Mouse (Mus musculus): ENCODE results near the gene Rabl3. TPM values are rescaled to one million over a fixed set of nuclear protein-coding genes. Genes with fewer than 3 reads are reported as not detected.

Rabl3 gene
- polyA plus RNA-seq, 1 experiment from 2014 or later = 42.6 TPM

GRCm38 (mm10) chr16:37562961-37563360, 23.3 kb downstream of the Rabl3 start:
- WGBS = 84% methylated on average over 5 of the region's 5 CpGs
- Histone ChIP-seq H3K4me1 (peaks cover 16% of the 10 kb centered on the region; the same call in 1 of the 2 replicates), H3K27me3 (ENCODE audit: poor library complexity, severe bottlenecking) (no peaks in the 10 kb centered on the region), H3K27ac (no peak overlapping the region), H3K36me3 (replicated peaks) (peaks cover 28% of the 10 kb centered on the region), H3K4me3 (no peak overlapping the region), H3K9me3 (no peaks in the 10 kb centered on the region)
- no peak for DNase-seq (ENCODE audit: extremely low spot score, low spot score)

GRCm38 (mm10) chr16:37565117-37565516, 25.4 kb downstream of the Rabl3 start:
- WGBS = 96% methylated on average over 1 of the region's 1 CpGs
- H3K4me3 ChIP-seq = no peak overlapping the region
- H3K36me3 ChIP-seq (replicated peaks) = peaks cover 18% of the 10 kb centered on the region
- H3K4me1 ChIP-seq = peaks cover 16% of the 10 kb centered on the region; the same call in 1 of the 2 replicates
- DNase-seq (ENCODE audit: extremely low spot score, low spot score) = no peak
- H3K27me3 ChIP-seq (ENCODE audit: poor library complexity, severe bottlenecking) = no peaks in the 10 kb centered on the region
- no peak overlapping the region for H3K27ac ChIP-seq
- no peaks in the 10 kb centered on the region for H3K9me3 ChIP-seq

GRCm38 (mm10) chr16:37566107-37566506, 26.4 kb downstream of the Rabl3 start:
- Histone ChIP-seq H3K27ac (no peak overlapping the region), H3K4me1 (peaks cover 19% of the 10 kb centered on the region), H3K4me3 (no peak overlapping the region), H3K9me3 (no peaks in the 10 kb centered on the region), H3K27me3 (ENCODE audit: poor library complexity, severe bottlenecking) (no peaks in the 10 kb centered on the region), H3K36me3 (replicated peaks) (peaks cover 17% of the 10 kb centered on the region)
- DNase-seq (ENCODE audit: extremely low spot score, low spot score) = no peak
- WGBS = 86% methylated on average over 6 of the region's 6 CpGs

DNA sequence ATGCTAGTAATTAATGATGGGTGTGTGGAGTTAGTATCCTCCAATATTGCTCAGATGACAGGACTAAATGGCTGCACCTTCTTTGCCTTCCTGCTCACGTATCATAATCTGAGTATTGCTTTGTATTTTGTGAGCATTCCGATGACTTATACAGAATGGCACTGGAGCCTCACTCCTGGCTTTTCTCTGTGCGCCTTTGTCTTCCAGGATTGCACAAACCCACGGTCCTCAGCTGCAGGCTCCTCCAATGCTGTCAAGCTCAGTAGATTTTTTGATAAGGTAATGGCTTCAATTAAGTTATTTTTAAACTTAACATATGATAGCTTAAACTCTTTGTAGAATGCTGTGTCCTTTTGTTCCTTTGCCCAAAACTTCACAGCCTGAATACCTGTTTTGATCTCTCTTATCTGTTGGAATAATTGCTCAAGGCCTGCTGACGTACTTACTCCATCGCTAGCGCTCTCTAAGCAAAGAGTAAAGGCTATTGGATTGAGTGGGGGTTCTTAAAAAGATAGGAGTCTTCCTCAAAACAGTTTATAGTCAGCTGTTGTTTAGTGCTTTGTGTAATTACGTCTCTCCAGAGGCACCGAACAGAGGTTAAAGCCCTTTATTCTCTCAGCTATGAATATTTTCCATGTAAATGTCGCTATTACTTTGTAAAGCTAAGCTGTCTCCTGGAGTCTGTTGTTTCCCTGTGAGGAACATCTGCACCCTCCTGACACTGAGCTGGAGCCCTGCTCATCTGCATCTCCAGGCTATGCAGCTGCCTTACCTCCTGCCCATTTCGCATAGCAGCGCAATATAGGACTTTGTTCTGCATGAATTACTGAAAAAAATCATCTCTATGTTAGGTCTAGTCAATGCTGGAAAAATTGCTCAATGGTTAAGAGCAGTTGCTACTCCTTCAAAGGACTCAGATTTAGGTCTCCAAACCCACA, 27.7 kb downstream of the Rabl3 start:
- no peaks in the 10 kb centered on the region for H3K9me3 ChIP-seq
- H3K4me1 ChIP-seq = peaks cover 23% of the 10 kb centered on the region
- WGBS = 90% methylated on average over 12 of the region's 12 CpGs
- H3K36me3 ChIP-seq (replicated peaks) = peaks cover 26% of the 10 kb centered on the region
- H3K27me3 ChIP-seq (ENCODE audit: poor library complexity, severe bottlenecking) = no peaks in the 10 kb centered on the region
- H3K27ac ChIP-seq = no peak overlapping the region
- no peak for DNase-seq (ENCODE audit: extremely low spot score, low spot score)
- H3K4me3 ChIP-seq = no peak overlapping the region

DNA sequence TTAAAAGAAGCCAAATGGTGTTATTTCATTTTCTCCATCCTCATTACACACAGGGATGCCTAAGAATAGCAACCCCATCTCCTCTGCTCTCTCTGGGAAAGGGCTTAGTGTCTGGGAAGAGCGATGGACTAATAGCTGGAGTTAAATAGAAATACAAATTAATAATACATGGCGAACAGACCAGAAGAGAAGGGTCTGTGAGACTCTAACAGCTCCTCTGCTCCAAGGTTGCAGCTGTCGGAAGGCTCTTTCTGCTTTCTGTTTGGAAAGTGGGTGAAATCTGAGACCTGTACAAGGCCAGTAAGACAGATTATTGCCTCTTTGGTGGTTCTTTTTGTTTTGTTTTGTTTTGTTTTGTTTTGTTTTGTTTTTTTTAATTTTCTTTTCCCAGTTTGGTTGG, 31.9 kb downstream of the Rabl3 start:
- no peak for DNase-seq (ENCODE audit: extremely low spot score, low spot score)
- Histone ChIP-seq H3K9me3 (peaks cover 5% of the 10 kb centered on the region), H3K27ac (peak overlapping the region; percentile 62; the same call in 1 of the 2 replicates), H3K4me3 (no peak overlapping the region), H3K27me3 (ENCODE audit: poor library complexity, severe bottlenecking) (no peaks in the 10 kb centered on the region), H3K4me1 (peaks cover 15% of the 10 kb centered on the region), H3K36me3 (replicated peaks) (peaks cover 36% of the 10 kb centered on the region)
- WGBS = 82% methylated on average over 3 of the region's 3 CpGs

GRCm38 (mm10) chr16:37572117-37572754, 32.6 kb downstream of the Rabl3 start:
- WGBS = 93% methylated on average over 12 of the region's 12 CpGs
- Histone ChIP-seq H3K4me3 (no peak overlapping the region), H3K4me1 (peaks cover 13% of the 10 kb centered on the region), H3K27me3 (ENCODE audit: poor library complexity, severe bottlenecking) (no peaks in the 10 kb centered on the region), H3K27ac (no peak overlapping the region), H3K9me3 (peaks cover 5% of the 10 kb centered on the region), H3K36me3 (replicated peaks) (peaks cover 36% of the 10 kb centered on the region)
- DNase-seq (ENCODE audit: extremely low spot score, low spot score) = no peak

DNA sequence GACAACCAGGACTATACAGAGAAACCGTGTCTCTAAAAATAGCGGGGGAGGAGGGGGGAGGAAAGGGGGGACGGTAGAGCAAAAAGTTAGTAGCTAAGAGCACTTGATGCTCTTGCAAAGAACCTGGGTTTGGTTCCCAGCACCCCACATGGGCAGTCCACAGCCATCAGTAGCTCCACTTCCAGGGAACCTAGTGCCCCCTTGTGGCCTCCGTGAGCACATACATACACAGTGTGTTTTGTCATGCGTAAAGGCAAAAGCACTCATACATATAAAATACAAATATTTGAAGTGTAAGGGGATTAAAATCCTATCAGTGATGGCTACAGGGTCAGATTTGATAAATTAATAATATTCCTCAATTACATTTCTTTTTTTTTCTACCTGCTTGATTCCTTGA, 33.4 kb downstream of the Rabl3 start:
- no peak for DNase-seq (ENCODE audit: extremely low spot score, low spot score)
- peaks cover 13% of the 10 kb centered on the region for H3K4me1 ChIP-seq
- no peak overlapping the region for H3K4me3 ChIP-seq
- no peaks in the 10 kb centered on the region for H3K27me3 ChIP-seq (ENCODE audit: poor library complexity, severe bottlenecking)
- H3K9me3 ChIP-seq = peaks cover 5% of the 10 kb centered on the region
- H3K36me3 ChIP-seq (replicated peaks) = peaks cover 36% of the 10 kb centered on the region
- no peak overlapping the region for H3K27ac ChIP-seq
- WGBS = 90% methylated on average over 5 of the region's 5 CpGs

DNA sequence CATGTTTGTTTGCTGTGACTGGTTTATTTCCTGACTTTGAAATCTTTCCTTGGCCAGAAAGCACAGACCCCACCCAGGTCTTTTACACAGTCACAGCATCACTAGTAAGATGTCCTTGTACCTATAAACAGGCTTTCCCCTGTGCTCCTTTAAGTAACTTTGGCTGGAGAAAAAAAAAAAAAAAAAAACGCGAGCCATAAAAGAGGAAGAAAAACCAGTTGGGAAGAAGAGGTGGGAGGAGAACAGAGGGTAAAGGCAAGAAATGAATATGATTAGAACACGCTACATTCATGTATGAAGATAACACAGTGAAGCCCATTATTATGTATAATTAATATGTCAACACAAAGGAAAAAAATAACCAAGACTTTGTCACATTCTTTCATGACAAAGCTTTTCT, 35.6 kb downstream of the Rabl3 start:
- Histone ChIP-seq H3K27ac (no peak overlapping the region), H3K27me3 (ENCODE audit: poor library complexity, severe bottlenecking) (no peaks in the 10 kb centered on the region), H3K4me3 (no peak overlapping the region), H3K36me3 (replicated peaks) (peaks cover 26% of the 10 kb centered on the region), H3K4me1 (peaks cover 13% of the 10 kb centered on the region), H3K9me3 (peaks cover 5% of the 10 kb centered on the region)
- WGBS = 89% methylated on average over 3 of the region's 3 CpGs
- no peak for DNase-seq (ENCODE audit: extremely low spot score, low spot score)

DNA sequence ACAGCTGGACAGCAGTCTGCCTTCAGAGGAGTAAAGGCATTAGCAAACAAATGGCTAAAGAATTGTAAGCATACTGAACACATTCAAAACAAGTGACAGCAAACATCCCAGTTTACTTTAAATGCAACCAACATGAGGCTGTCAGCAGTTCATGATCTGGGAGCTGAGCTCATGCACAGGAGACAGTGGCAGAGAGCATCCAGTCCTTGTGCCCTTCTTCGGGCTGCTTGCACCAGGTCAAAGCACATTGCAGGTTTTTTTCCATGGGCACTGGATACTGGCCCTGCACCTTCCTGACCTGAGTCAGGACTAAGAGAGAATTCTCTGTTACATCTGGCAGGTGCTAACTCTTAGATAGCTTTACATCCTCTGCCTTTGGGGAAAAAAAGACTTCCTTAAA, 39.9 kb downstream of the Rabl3 start:
- DNase-seq (ENCODE audit: extremely low spot score, low spot score) = no peak
- 78% methylated on average over 1 of the region's 1 CpGs for WGBS

DNA sequence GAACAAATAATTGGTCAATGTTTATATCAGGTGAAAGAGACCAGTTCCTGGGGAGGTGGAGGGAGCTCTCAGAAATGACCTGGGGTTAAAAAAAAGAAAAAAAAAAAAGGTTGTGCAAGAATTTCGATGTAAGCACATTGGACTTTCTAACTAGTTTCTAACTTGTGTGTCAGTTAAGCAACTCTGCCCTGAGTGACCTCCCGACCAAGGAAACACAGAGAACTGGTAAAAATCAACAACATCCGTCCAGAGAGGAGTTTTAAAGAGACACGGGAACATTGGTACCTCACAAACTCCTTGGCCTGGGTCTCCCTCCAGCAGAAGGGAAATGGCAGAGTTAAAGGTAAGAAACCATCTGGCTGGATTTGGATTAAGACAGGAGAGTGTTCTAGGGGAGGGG, 40.3 kb downstream of the Rabl3 start, which contains the start of gene Hgd:
Gene Hgd (plus strand): TSS at position 160 of the 400 bp plus-strand sequence.
- H3K27ac ChIP-seq = 0 out of 2 replicates have a peak within 1 kb of the TSS, but pooled peaks have one; percentile 20
- DNase-seq (ENCODE audit: extremely low spot score, low spot score) = no peak
- WGBS = 81% methylated on average over 4 of the region's 4 CpGs

More for the DNA sequence above, 39.9 kb downstream of the Rabl3 start:
- Histone ChIP-seq H3K27me3 (ENCODE audit: poor library complexity, severe bottlenecking) (peaks cover 5% of the 10 kb centered on the region), H3K36me3 (replicated peaks) (peaks cover 3% of the 10 kb centered on the region; the same call in 1 of the 2 replicates), H3K4me3 (no peak overlapping the region), H3K4me1 (peaks cover 37% of the 10 kb centered on the region), H3K9me3 (no peaks in the 10 kb centered on the region), H3K27ac (no peak overlapping the region)

GRCm38 (mm10) chr16:37580651-37581050, 41.0 kb downstream of the Rabl3 start:
- H3K4me1 ChIP-seq = peaks cover 48% of the 10 kb centered on the region
- H3K27ac ChIP-seq = 0 out of 2 replicates have a peak overlapping the region, but pooled peaks have one; percentile 20
- peaks cover 5% of the 10 kb centered on the region for H3K27me3 ChIP-seq (ENCODE audit: poor library complexity, severe bottlenecking)
- WGBS = 85% methylated on average over 4 of the region's 4 CpGs
- no peaks in the 10 kb centered on the region for H3K36me3 ChIP-seq (replicated peaks)
- DNase-seq (ENCODE audit: extremely low spot score, low spot score) = no peak
- no peak overlapping the region for H3K4me3 ChIP-seq
- H3K9me3 ChIP-seq = no peaks in the 10 kb centered on the region

More for the DNA sequence above, 40.3 kb downstream of the Rabl3 start, which contains the start of gene Hgd:
- Histone ChIP-seq H3K4me1 (peaks cover 41% of the 10 kb centered on the region), H3K4me3 (no peak within 1 kb of the TSS), H3K36me3 (replicated peaks) (no peaks in the 10 kb centered on the region), H3K9me3 (no peaks in the 10 kb centered on the region), H3K27me3 (ENCODE audit: poor library complexity, severe bottlenecking) (peaks cover 5% of the 10 kb centered on the region)

DNA sequence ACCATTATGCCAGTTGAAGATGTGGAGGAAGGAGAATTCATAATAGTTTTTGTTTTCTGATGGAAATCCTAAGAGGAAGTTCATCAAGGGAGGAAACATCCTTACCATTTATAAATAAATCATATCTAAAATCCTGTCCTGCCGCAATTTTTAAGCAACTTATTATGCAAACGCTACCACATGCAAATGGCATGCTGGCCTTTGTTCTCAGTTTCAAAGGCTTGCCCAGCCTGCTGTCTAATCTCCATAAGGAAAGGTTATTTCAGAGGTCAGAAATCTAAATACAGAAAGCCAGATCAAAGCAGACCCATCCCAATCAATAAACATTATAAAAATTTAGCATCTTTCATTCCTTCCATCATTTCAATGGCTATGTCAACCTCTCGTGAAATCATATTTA, 42.2 kb downstream of the Rabl3 start:
- Histone ChIP-seq H3K36me3 (replicated peaks) (no peaks in the 10 kb centered on the region), H3K27me3 (ENCODE audit: poor library complexity, severe bottlenecking) (peaks cover 5% of the 10 kb centered on the region), H3K4me1 (peaks cover 46% of the 10 kb centered on the region), H3K9me3 (no peaks in the 10 kb centered on the region), H3K27ac (peak overlapping the region; percentile 44; the same call in 1 of the 2 replicates), H3K4me3 (no peak overlapping the region)
- DNase-seq (ENCODE audit: extremely low spot score, low spot score) = no peak
- 77% methylated on average over 3 of the region's 3 CpGs for WGBS

- H3K4me1 ChIP-seq = peaks cover 46% of the 10 kb centered on the region
- no peaks in the 10 kb centered on the region for H3K36me3 ChIP-seq (replicated peaks)
- H3K4me3 ChIP-seq = no peak overlapping the region
- no peak for DNase-seq (ENCODE audit: extremely low spot score, low spot score)
- H3K9me3 ChIP-seq = no peaks in the 10 kb centered on the region
- H3K27ac ChIP-seq = peak overlapping the region; percentile 88
- H3K27me3 ChIP-seq (ENCODE audit: poor library complexity, severe bottlenecking) = peaks cover 5% of the 10 kb centered on the region
- WGBS = 69% methylated on average over 3 of the region's 3 CpGs
Measured at GRCm38 (mm10) chr16:37583306-37583705, 43.6 kb downstream of the Rabl3 start.

Data from forebrain, embryonic 10.5 days (tissue).